19 mouse cellular contexts compared by ENCODE assay signal in the genomic region with DNA sequence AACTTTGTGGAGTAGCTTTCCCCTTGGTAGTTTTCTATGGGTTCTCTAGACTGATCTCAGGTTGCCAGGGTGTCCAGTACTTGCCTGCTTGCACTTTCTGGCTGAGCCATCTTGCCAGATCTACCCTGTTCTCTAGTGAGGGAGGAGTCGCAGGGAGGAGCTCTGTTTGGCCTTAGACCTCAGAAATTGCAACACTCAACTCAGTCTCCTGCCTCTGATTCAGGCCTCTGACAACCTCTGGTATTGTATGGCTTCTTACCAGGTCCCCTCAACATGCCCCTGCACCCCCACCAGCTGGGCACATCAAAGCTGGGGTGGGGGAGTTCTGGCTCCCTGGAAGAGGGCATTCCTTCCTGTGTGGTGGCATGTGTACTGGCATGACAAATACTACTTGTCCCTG. TPM values are rescaled to one million over a fixed set of nuclear protein-coding genes. Genes with fewer than 3 reads are reported as not detected.
DNase-seq lines count a peak whose midpoint lies in the region; ATAC-seq and TF ChIP-seq lines count a peak whose summit lies in the region.
"Had no signal": no experiment of that assay in that cellular context is flagged by ENCODE, and none has a peak within 500 bp of the region (broad histone marks: within the 10 kb centered on the region; RNA-seq: fewer than 3 reads in every experiment).

No protein-coding gene starts in this region.

- H3K9me3 ChIP-seq in intestine, embryonic 16.5 days (ENCODE audit: control insufficient read depth, low read length) = no peaks in the 10 kb centered on the region
- H3K9me3 ChIP-seq in intestine, embryonic 15.5 days = no peaks in the 10 kb centered on the region
- H3K9me3 ChIP-seq in liver, embryonic 16.5 days (replicated peaks; ENCODE audit: control insufficient read depth, low read length) = no peaks in the 10 kb centered on the region
- H3K9me3 ChIP-seq: embryonic facial prominence, embryonic 13.5 days; hindbrain, embryonic 12.5 days; kidney, embryonic 15.5 days; neural tube, embryonic 12.5 days had no signal

- TF ChIP-seq CTCF in left cerebral cortex, adult 2 months (IDR thresholded peaks at IDR 0.05) = no peak

- H3K27me3 ChIP-seq in intestine, embryonic 16.5 days (replicated peaks; ENCODE audit: control insufficient read depth, insufficient read depth, low read length) = no peaks in the 10 kb centered on the region
- peaks cover 18% of the 10 kb centered on the region for H3K27me3 ChIP-seq in intestine, embryonic 15.5 days (replicated peaks)
- peaks cover 37% of the 10 kb centered on the region for H3K27me3 ChIP-seq in liver, embryonic 16.5 days (ENCODE audit: control insufficient read depth, insufficient read depth, low read depth, low read length)

- ATAC-seq in intestine, embryonic 16.5 days = 0 out of 2 replicates have a peak, but pooled peaks have one; percentile 7
- ATAC-seq in intestine, embryonic 15.5 days = no peak
- ATAC-seq in liver, embryonic 16.5 days (ENCODE audit: low read depth) = peak; percentile 51
- ATAC-seq: forebrain, embryonic 14.5 days; lung, postnatal 0 days had no signal

- no peak overlapping the region for H3K4me3 ChIP-seq in intestine, embryonic 16.5 days (ENCODE audit: low read length)
- no peak overlapping the region for H3K4me3 ChIP-seq in intestine, embryonic 15.5 days (replicated peaks)
- no peak overlapping the region for H3K4me3 ChIP-seq in liver, embryonic 16.5 days (ENCODE audit: low read depth, low read length)
- no peak overlapping the region for H3K4me3 ChIP-seq in left cerebral cortex, adult 2 months
- H3K4me3 ChIP-seq: embryonic facial prominence, embryonic 13.5 days; hindbrain, embryonic 12.5 days; kidney, embryonic 15.5 days; neural tube, embryonic 12.5 days had no signal

- H3K4me1 ChIP-seq in intestine, embryonic 16.5 days (ENCODE audit: control insufficient read depth, insufficient read depth, low read length) = peaks cover 40% of the 10 kb centered on the region
- peaks cover 37% of the 10 kb centered on the region for H3K4me1 ChIP-seq in intestine, embryonic 15.5 days (replicated peaks)
- H3K4me1 ChIP-seq in liver, embryonic 16.5 days (ENCODE audit: control insufficient read depth, low read depth, low read length) = peaks cover 2% of the 10 kb centered on the region

- H3K9ac ChIP-seq in intestine, embryonic 16.5 days (ENCODE audit: low read depth, low read length) = no peak overlapping the region
- H3K9ac ChIP-seq in intestine, embryonic 15.5 days = no peak overlapping the region
- no peak overlapping the region for H3K9ac ChIP-seq in liver, embryonic 16.5 days (ENCODE audit: low read depth, low read length)
- H3K9ac ChIP-seq: embryonic facial prominence, embryonic 13.5 days; hindbrain, embryonic 12.5 days; kidney, embryonic 15.5 days; neural tube, embryonic 12.5 days had no signal

- peak; percentile 35 for DNase-seq in adrenal gland, postnatal 10 days
- no peak for DNase-seq in adrenal gland, postnatal 25 days
- peak; percentile 58 for DNase-seq in 416B (ENCODE audit: low read depth)
- no peak for DNase-seq in left cerebral cortex, postnatal 10 days (ENCODE audit: extremely low spot score in 1 of 2, low spot score in 2 of 2)
- DNase-seq in left cerebral cortex, adult 2 months (ENCODE audit: extremely low spot score in 1 of 2, low spot score in 2 of 2) = no peak
- DNase-seq: midbrain, embryonic 14.5 days; retina, postnatal 1 day had no signal

- WGBS in intestine, embryonic 16.5 days = 74% methylated on average over 1 of the region's 1 CpGs
- 79% methylated on average over 1 of the region's 1 CpGs for WGBS in intestine, embryonic 15.5 days
- WGBS in liver, embryonic 16.5 days (ENCODE audit: insufficient replicate concordance) = 30% methylated on average over 1 of the region's 1 CpGs

- no peaks in the 10 kb centered on the region for H3K36me3 ChIP-seq in intestine, embryonic 16.5 days (ENCODE audit: control insufficient read depth, insufficient read depth, low read length)
- no peaks in the 10 kb centered on the region for H3K36me3 ChIP-seq in intestine, embryonic 15.5 days
- no peaks in the 10 kb centered on the region for H3K36me3 ChIP-seq in liver, embryonic 16.5 days (ENCODE audit: control insufficient read depth, insufficient read depth)
- H3K36me3 ChIP-seq: embryonic facial prominence, embryonic 13.5 days; hindbrain, embryonic 12.5 days; kidney, embryonic 15.5 days; neural tube, embryonic 12.5 days had no signal

- H3K27ac ChIP-seq in intestine, embryonic 16.5 days (ENCODE audit: low read length) = peak overlapping the region; percentile 57
- H3K27ac ChIP-seq in intestine, embryonic 15.5 days = no peak overlapping the region
- H3K27ac ChIP-seq in liver, embryonic 16.5 days (ENCODE audit: low read length) = peak overlapping the region; percentile 83
- no peak overlapping the region for H3K27ac ChIP-seq in left cerebral cortex, adult 2 months
- H3K27ac ChIP-seq: embryonic facial prominence, embryonic 13.5 days; hindbrain, embryonic 12.5 days; kidney, embryonic 15.5 days; neural tube, embryonic 12.5 days had no signal

- intact Hi-C loops in left cerebral cortex, postnatal 10 days (cut with DNase I) = no loop called here
- intact Hi-C loops in left cerebral cortex, adult 2 months (cut with DNase I) = loop anchor here (5.0 kb wide), 1 partner anchor 225 kb away; a partner anchor contains a TSS

- no peak overlapping the region for H3K4me2 ChIP-seq in intestine, embryonic 16.5 days (ENCODE audit: low read depth, low read length)
- H3K4me2 ChIP-seq in intestine, embryonic 15.5 days (replicated peaks) = no peak overlapping the region
- H3K4me2 ChIP-seq in liver, embryonic 16.5 days (ENCODE audit: low read depth, low read length) = no peak overlapping the region
- H3K4me2 ChIP-seq: embryonic facial prominence, embryonic 13.5 days; hindbrain, embryonic 12.5 days; kidney, embryonic 15.5 days; neural tube, embryonic 12.5 days had no signal

RNA-seq across cellular contexts. Expression of a gene that starts 2.3 kb away (rescaled TPM):
- total RNA-seq in adrenal gland, postnatal 10 days (2021) = 10 to 100 TPM; 16.4 to 18.2 TPM
- total RNA-seq in adrenal gland, postnatal 25 days (2021) = 19.7 and 22.1 TPM in 2 replicates
- 9.2 and 10.8 TPM in 2 replicates for polyA plus RNA-seq in intestine, embryonic 16.5 days (2015; fragmentation: Nextera tagmentation; extraction: Ambion mirVana)
- polyA plus RNA-seq in intestine, embryonic 15.5 days (2015; fragmentation: Nextera tagmentation; extraction: Ambion mirVana) = 6.1 and 6.5 TPM in 2 replicates
- 1.8 and 2.0 TPM in 2 replicates for polyA plus RNA-seq in liver, embryonic 16.5 days (2015; fragmentation: Nextera tagmentation; extraction: Ambion mirVana)
- total RNA-seq in left cerebral cortex, postnatal 10 days (2021) = 1 to 10 TPM; 7.8 to 8.4 TPM
- total RNA-seq in left cerebral cortex, adult 2 months (2021) = 10 to 100 TPM in 1 of 2 experiments, 1 to 10 TPM in 1; 8.4 to 10.8 TPM

RNA-seq across cellular contexts. Expression of a gene that starts 2.6 kb away (rescaled TPM):
- total RNA-seq in adrenal gland, postnatal 10 days (2021) = 1 to 10 TPM; 1.9 to 5.6 TPM
- total RNA-seq in adrenal gland, postnatal 25 days (2021) = 2.0 and 2.3 TPM in 2 replicates
- polyA plus RNA-seq in intestine, embryonic 16.5 days (2015; fragmentation: Nextera tagmentation; extraction: Ambion mirVana) = 3.2 and 4.3 TPM in 2 replicates
- polyA plus RNA-seq in intestine, embryonic 15.5 days (2015; fragmentation: Nextera tagmentation; extraction: Ambion mirVana) = 2.1 and 2.5 TPM in 2 replicates
- 2.0 and 2.8 TPM in 2 replicates for polyA plus RNA-seq in liver, embryonic 16.5 days (2015; fragmentation: Nextera tagmentation; extraction: Ambion mirVana)
- total RNA-seq in left cerebral cortex, postnatal 10 days (2021) = 1 to 10 TPM; 4.7 to 5.5 TPM
- total RNA-seq in left cerebral cortex, adult 2 months (2021) = 1 to 10 TPM; 3.0 to 3.4 TPM

RNA-seq across cellular contexts. Expression of a gene that starts 19.6 kb away (rescaled TPM):
- total RNA-seq in adrenal gland, postnatal 10 days (2021) = under 1 TPM in 1 of 2 experiments, not detected in 1; 0.67 TPM
- total RNA-seq in adrenal gland, postnatal 25 days (2021) = not detected in 2 replicates
- 0.37 and 0.61 TPM in 2 replicates for polyA plus RNA-seq in intestine, embryonic 16.5 days (2015; fragmentation: Nextera tagmentation; extraction: Ambion mirVana)
- polyA plus RNA-seq in intestine, embryonic 15.5 days (2015; fragmentation: Nextera tagmentation; extraction: Ambion mirVana) = 0.19 and 0.59 TPM in 2 replicates
- 8.2 and 8.6 TPM in 2 replicates for polyA plus RNA-seq in liver, embryonic 16.5 days (2015; fragmentation: Nextera tagmentation; extraction: Ambion mirVana)
- under 1 TPM in 1 of 2 experiments, not detected in 1; 0.58 TPM for total RNA-seq in left cerebral cortex, postnatal 10 days (2021)
- under 1 TPM; 0.93 to 0.94 TPM for total RNA-seq in left cerebral cortex, adult 2 months (2021)
- total RNA-seq: gastrocnemius, postnatal 4 days had no signal
- polyA plus RNA-seq: forebrain, embryonic 14.5 days; hindbrain, embryonic 12.5 days had no signal

RNA-seq across cellular contexts. Expression of a gene that starts 33.0 kb away (rescaled TPM):
- total RNA-seq in adrenal gland, postnatal 10 days (2021) = not detected
- not detected in 2 replicates for total RNA-seq in adrenal gland, postnatal 25 days (2021)
- not detected in 2 replicates for polyA plus RNA-seq in intestine, embryonic 16.5 days (2015; fragmentation: Nextera tagmentation; extraction: Ambion mirVana)
- not detected in 2 replicates for polyA plus RNA-seq in intestine, embryonic 15.5 days (2015; fragmentation: Nextera tagmentation; extraction: Ambion mirVana)
- polyA plus RNA-seq in liver, embryonic 16.5 days (2015; fragmentation: Nextera tagmentation; extraction: Ambion mirVana) = not detected in 2 replicates
- not detected for total RNA-seq in left cerebral cortex, postnatal 10 days (2021)
- total RNA-seq in left cerebral cortex, adult 2 months (2021) = not detected
- total RNA-seq: gastrocnemius, postnatal 4 days had no signal
- polyA plus RNA-seq: embryonic facial prominence, embryonic 13.5 days; forebrain, embryonic 14.5 days; hindbrain, embryonic 12.5 days; kidney, embryonic 15.5 days; limb, embryonic 11.5 days; lung, postnatal 0 days; midbrain, embryonic 14.5 days; neural tube, embryonic 12.5 days; thymus, postnatal 0 days had no signal

RNA-seq across cellular contexts. Expression of a gene that starts 39.3 kb away (rescaled TPM):
- not detected for total RNA-seq in adrenal gland, postnatal 10 days (2021)
- total RNA-seq in adrenal gland, postnatal 25 days (2021) = not detected in 2 replicates
- not detected in 2 replicates for polyA plus RNA-seq in intestine, embryonic 16.5 days (2015; fragmentation: Nextera tagmentation; extraction: Ambion mirVana)
- not detected in 2 replicates for polyA plus RNA-seq in intestine, embryonic 15.5 days (2015; fragmentation: Nextera tagmentation; extraction: Ambion mirVana)
- not detected in 2 replicates for polyA plus RNA-seq in liver, embryonic 16.5 days (2015; fragmentation: Nextera tagmentation; extraction: Ambion mirVana)
- total RNA-seq in left cerebral cortex, postnatal 10 days (2021) = not detected
- not detected for total RNA-seq in left cerebral cortex, adult 2 months (2021)
- polyA plus RNA-seq: embryonic facial prominence, embryonic 13.5 days; forebrain, embryonic 14.5 days; hindbrain, embryonic 12.5 days; kidney, embryonic 15.5 days; limb, embryonic 11.5 days; lung, postnatal 0 days; midbrain, embryonic 14.5 days; neural tube, embryonic 12.5 days had no signal

Comparison
In these comparisons a context has a peak if more than half of its experiments do, and no peak if none do; other contexts are left out.
1. DNase-seq: peak in adrenal gland, postnatal 10 days (single experiment) and 416B (single experiment); none in adrenal gland, postnatal 25 days (single experiment), left cerebral cortex, postnatal 10 days (0 of 2) and left cerebral cortex, adult 2 months (0 of 2).
2. H3K27ac ChIP-seq: peak in intestine, embryonic 16.5 days (single experiment) and liver, embryonic 16.5 days (single experiment); none in intestine, embryonic 15.5 days (single experiment) and left cerebral cortex, adult 2 months (single experiment).